Mouse (Mus musculus) c-Kit-positive CD71-positive TER-119-positive erythroid progenitor cells, embryonic 14.5 days (primary cell): ENCODE data around the gene Tcf7l1.

ENCODE experiments used
- DNase-seq: peaks from one replicate; pipeline ENCODE4 v3.0.0-alpha.2; 2013; ENCODE audit warnings: low spot score

Tcf7l1 gene

GRCm38 (mm10) chr6:72787322-72787947, 1.6 kb downstream of the Tcf7l1 start:
- no peak for DNase-seq

- no peak for DNase-seq
These were observed 5.3 kb downstream of the Tcf7l1 start for GRCm38 (mm10) chr6:72783780-72784179.

GRCm38 (mm10) chr6:72778779-72779776, 10.0 kb downstream of the Tcf7l1 start:
- DNase-seq: no peak

- no peak for DNase-seq
These were observed 11.8 kb downstream of the Tcf7l1 start for GRCm38 (mm10) chr6:72777212-72777611.

- DNase-seq: no peak
These were observed 14.8 kb downstream of the Tcf7l1 start for GRCm38 (mm10) chr6:72774275-72774674.

GRCm38 (mm10) chr6:72769915-72770776, 18.9 kb downstream of the Tcf7l1 start:
- DNase-seq: no peak

- no peak for DNase-seq
These were observed 19.7 kb downstream of the Tcf7l1 start for GRCm38 (mm10) chr6:72769343-72769742.

- no peak for DNase-seq
These were observed 20.2 kb downstream of the Tcf7l1 start for GRCm38 (mm10) chr6:72768804-72769203.

- DNase-seq: no peak
These were observed 21.0 kb downstream of the Tcf7l1 start for GRCm38 (mm10) chr6:72768097-72768496.

GRCm38 (mm10) chr6:72763616-72764015, 25.4 kb downstream of the Tcf7l1 start:
- DNase-seq: no peak

GRCm38 (mm10) chr6:72761645-72762044, 27.4 kb downstream of the Tcf7l1 start:
- no peak for DNase-seq

- DNase-seq: no peak
These were observed 30.6 kb downstream of the Tcf7l1 start for GRCm38 (mm10) chr6:72758239-72759017.

GRCm38 (mm10) chr6:72755267-72755889, 33.7 kb downstream of the Tcf7l1 start:
- DNase-seq: no peak

GRCm38 (mm10) chr6:72754215-72754614, 34.8 kb downstream of the Tcf7l1 start:
- DNase-seq: no peak

- DNase-seq: no peak
These were observed 35.3 kb downstream of the Tcf7l1 start for GRCm38 (mm10) chr6:72753782-72754181.

GRCm38 (mm10) chr6:72752824-72753223, 36.2 kb downstream of the Tcf7l1 start:
- no peak for DNase-seq

- no peak for DNase-seq
These were observed 37.8 kb downstream of the Tcf7l1 start for GRCm38 (mm10) chr6:72751210-72751609.

GRCm38 (mm10) chr6:72748882-72749437, 40.1 kb downstream of the Tcf7l1 start:
- DNase-seq: no peak

- DNase-seq: no peak
These were observed 40.6 kb downstream of the Tcf7l1 start for GRCm38 (mm10) chr6:72748421-72748820.

GRCm38 (mm10) chr6:72747814-72748213, 41.2 kb downstream of the Tcf7l1 start:
- DNase-seq: no peak

- no peak for DNase-seq
These were observed 41.9 kb downstream of the Tcf7l1 start for GRCm38 (mm10) chr6:72747156-72747555.
